Mouse (Mus musculus) CD4-positive, CD25-positive, alpha-beta regulatory T cell, adult 4 months (primary cell): ENCODE results near the gene Arhgdig. TPM values are rescaled to one million over a fixed set of nuclear protein-coding genes. Genes with fewer than 3 reads are reported as not detected.
A peak's percentile ranks its signal among the peaks of the same experiment; 100 is the strongest.

Experiments used
- ATAC-seq: one replicate; pipeline ENCODE4 v1.8.0; 2017
- polyA plus RNA-seq, 2 experiments: library from polyadenylated mRNA; unstranded; fragments of 100-300 nt; shearing (Covaris generic); gene quantifications; one replicate each; pipeline ENCODE4 v1.2.1; 2017

Arhgdig gene
- not detected for polyA plus RNA-seq

GRCm38 (mm10) chr17:26207686-26208085 lies at the start of gene Arhgdig:
Arhgdig (minus strand) TSS chr17:26207786.
- no peak for ATAC-seq

- ATAC-seq = no peak
These were observed 47.7 kb upstream of the Arhgdig start for GRCm38 (mm10) chr17:26255313-26255712.

GRCm38 (mm10) chr17:26253399-26253798 lies 45.8 kb upstream of the Arhgdig start:
- ATAC-seq = no peak

GRCm38 (mm10) chr17:26252539-26253251 lies 45.1 kb upstream of the Arhgdig start, which contains the start of gene Luc7l:
Luc7l (plus strand) TSS chr17:26252896.
- ATAC-seq = peak; percentile 97

GRCm38 (mm10) chr17:26251886-26252538 lies 44.4 kb upstream of the Arhgdig start:
- no peak for ATAC-seq

- ATAC-seq = peak; percentile 93
These were observed 36.7 kb upstream of the Arhgdig start, which contains the start of gene Fam234a for GRCm38 (mm10) chr17:26244101-26244841. Fam234a (minus strand) TSS chr17:26244242.

- ATAC-seq = peak; percentile 54
These were observed 36.0 kb upstream of the Arhgdig start for GRCm38 (mm10) chr17:26243471-26244100.

- no peak for ATAC-seq
These were observed 33.4 kb upstream of the Arhgdig start for GRCm38 (mm10) chr17:26240990-26241389.

GRCm38 (mm10) chr17:26240120-26240790 lies 32.7 kb upstream of the Arhgdig start:
- ATAC-seq = no peak

GRCm38 (mm10) chr17:26239551-26239950 lies 32.0 kb upstream of the Arhgdig start:
- no peak for ATAC-seq

GRCm38 (mm10) chr17:26237667-26238066 lies 30.1 kb upstream of the Arhgdig start:
- no peak for ATAC-seq

- ATAC-seq = no peak
These were observed 27.7 kb upstream of the Arhgdig start for GRCm38 (mm10) chr17:26235077-26235815.

- no peak for ATAC-seq
These were observed 26.8 kb upstream of the Arhgdig start for GRCm38 (mm10) chr17:26234386-26234785.

- ATAC-seq = no peak
These were observed 25.3 kb upstream of the Arhgdig start for GRCm38 (mm10) chr17:26232863-26233262.

- no peak for ATAC-seq
These were observed 23.6 kb upstream of the Arhgdig start for GRCm38 (mm10) chr17:26231156-26231555.

GRCm38 (mm10) chr17:26229776-26230175 lies 22.2 kb upstream of the Arhgdig start:
- no peak for ATAC-seq

- ATAC-seq = no peak
These were observed 17.6 kb upstream of the Arhgdig start for GRCm38 (mm10) chr17:26225150-26225549.

GRCm38 (mm10) chr17:26221508-26221907 lies 13.9 kb upstream of the Arhgdig start:
- ATAC-seq = no peak

GRCm38 (mm10) chr17:26212681-26213080 lies 5.1 kb upstream of the Arhgdig start:
- ATAC-seq = no peak

- no peak for ATAC-seq
These were observed 4.7 kb upstream of the Arhgdig start for GRCm38 (mm10) chr17:26212241-26212640.

GRCm38 (mm10) chr17:26206392-26206791 lies 1.2 kb downstream of the Arhgdig start:
- no peak for ATAC-seq
